Mouse (Mus musculus): ENCODE data around the gene Iscu.

The Iscu gene

DNA sequence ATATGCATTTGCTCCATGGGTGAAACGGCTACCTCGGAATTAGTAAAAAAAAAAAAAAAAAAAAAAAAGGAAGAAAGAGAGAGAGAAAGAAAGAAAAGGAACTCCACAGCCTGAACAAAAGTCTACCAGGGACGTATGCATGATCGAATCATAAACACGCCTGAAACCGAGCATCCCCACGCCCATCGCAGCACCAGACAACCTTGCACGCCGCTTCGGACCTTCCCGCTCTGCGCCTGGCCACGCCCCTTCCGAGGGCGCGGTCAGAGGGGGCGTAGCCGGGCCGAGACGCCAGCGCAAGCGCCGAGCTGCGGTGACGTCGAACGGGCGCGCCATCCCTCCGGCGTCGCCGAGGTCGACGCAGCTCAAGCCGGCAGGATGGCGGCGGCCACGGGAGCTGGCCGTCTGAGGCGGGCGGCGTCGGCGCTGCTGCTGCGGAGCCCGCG is at the start of gene Iscu, which contains the start of gene Sart3:
Iscu (plus strand) TSS at position 299 of the 446 bp plus-strand sequence.
Sart3 (minus strand) TSS at position 61 of the 446 bp plus-strand sequence.
- DNase-seq (ENCODE audit: low spot score) = peak; percentile 93

DNA sequence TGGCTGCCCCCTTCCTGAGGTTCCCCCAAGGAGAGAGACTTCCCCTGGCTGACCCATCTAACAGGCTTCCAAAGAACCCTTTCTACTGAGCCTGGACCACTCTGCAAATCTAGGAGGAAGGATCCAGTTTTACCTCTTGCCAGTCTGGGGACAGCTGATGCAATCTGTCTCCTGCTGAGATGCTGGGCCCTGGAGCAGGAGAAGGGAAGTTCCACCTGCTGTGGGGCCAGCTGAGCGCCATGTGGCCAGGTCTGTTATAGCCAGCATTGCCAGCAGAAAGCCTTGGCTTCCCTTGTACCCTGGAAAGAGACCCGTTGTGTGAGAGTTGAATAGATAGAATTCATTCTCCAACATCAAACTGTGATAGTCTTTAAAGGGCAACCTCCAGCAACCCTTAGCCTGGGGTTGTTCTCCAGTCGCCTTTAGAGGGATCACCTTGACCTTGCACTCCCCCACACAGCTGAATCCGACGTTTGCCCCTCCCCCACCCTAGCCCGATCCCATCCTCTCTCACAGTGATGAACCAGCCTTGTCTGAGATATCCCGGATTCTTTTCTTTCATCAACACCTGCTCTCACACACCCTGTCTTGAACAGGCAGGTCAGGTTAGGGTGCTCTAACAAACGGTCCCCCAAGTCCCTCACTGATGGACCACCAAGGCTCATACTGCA is 48.8 kb upstream of the Iscu start:
- DNase-seq (ENCODE audit: low spot score) = no peak

DNA sequence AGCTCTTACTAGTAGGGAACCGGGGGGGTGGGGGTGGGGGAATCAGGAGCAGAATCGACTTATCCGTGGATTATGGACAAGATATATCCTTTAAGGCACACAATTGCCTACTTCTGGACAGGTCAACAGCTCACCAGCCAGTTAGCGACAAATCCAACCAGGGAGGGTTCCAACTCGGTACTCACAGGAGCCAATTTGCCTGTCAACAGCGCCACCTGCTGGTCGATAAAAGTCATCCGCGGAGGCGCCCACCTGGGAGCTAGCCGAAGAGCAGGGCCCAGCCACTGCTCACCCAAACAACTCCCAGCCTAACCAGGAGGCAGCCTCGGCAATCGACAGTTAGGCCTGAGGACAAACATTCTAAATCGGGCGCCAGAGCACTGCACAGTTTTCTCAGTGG is 48.1 kb upstream of the Iscu start, which contains the start of gene 1700069L16Rik:
1700069L16Rik (minus strand) TSS at position 327 of the 400 bp plus-strand sequence.
- peak; percentile 58 for DNase-seq (ENCODE audit: low spot score)

DNA sequence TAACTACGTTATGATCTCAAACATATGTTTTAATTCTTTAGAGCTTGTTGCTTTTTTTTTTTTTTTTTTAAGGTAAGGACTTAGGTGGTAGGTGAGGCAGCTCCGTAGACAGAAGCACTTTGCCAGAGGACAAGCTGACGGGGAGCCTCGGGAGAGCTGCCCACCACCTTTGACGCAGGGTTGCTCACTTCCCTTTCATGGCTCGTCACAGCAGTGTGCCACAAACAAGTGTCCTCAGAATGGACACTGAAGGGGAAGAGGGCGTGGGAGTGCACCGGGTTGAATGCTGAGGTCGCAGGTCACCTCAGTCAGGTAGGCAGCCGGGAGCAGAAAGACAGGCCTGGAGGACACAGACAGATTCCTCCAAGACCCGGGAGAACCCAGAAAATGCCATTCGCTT is 47.1 kb upstream of the Iscu start:
- no peak for DNase-seq (ENCODE audit: low spot score)

DNA sequence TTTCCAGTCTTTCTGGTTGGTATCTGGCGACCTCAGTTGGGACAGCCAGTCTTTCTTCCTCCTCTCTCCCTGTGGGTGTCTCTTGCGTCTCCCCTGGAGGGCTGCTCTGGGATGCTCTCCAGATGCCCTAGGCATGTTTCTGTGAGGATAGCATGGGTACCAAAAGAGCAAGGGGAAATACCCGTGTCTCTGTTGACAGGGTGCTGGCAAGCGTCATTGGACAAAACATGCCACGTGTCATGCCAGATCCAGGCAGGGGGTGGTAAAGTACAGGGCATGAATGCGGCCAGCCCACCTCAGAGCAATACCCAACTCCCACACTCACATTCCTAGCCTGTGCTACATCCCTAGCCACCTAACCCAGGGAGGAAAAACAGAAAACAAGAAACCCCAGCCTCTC is 45.9 kb upstream of the Iscu start:
- DNase-seq (ENCODE audit: low spot score) = no peak

DNA sequence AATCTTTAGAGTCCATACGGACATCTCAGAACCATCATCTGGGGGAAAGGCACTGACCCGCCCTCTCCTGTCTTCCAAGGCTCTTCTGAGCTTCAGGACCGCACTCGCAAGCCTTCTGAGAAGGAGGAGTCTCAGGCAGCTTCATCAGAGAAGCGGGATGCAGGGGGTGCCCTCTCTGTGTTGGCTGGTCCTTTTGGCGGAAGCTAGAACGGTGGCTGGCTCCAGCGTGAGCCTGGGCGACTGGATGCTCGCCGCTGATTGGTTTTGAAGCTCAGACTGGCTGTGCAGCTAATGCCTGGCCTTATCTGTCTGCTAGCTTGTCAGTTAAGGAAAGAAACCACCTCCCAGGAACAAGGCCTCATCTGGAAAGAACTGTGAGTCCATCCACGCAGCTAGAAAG is 45.3 kb upstream of the Iscu start:
- no peak for DNase-seq (ENCODE audit: low spot score)

DNA sequence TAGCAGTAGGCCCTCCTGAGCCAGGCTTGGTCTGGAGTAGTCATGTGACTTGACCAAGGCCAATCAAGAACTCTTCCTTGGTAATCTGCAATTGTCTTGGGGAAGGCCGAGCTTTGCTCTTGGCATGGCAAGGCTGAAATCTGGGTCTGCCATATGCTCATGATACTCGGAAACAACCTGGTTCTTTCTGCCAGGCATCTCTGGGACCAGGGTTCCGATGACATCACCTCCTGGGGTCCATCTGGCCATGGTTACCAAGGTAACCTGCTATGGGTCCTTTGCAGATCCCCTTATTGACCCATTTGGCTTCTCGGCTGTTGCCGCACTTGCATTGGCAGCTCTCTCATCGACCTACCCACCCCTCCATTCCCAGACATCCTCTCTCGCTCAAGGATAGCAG is 44.5 kb upstream of the Iscu start:
- no peak for DNase-seq (ENCODE audit: low spot score)

DNA sequence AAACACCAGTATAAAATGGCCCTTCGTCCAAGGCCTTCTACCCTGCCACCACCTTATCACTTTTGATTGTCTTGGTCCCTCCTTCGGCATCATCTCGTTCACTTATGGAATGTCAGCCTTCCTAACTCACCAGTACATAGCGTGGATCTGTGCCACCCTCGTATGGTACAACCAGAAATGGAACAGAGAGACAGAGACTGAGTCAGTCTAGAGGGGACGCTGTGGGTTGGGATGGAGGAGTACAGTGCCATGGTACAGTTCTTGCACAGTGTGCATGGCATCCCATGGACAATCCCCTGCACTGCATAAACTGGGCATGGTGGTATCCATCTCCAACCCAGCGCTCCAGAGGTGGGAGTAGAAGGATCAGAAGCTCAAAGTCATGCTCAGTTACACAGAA is 43.9 kb upstream of the Iscu start:
- no peak for DNase-seq (ENCODE audit: low spot score)

DNA sequence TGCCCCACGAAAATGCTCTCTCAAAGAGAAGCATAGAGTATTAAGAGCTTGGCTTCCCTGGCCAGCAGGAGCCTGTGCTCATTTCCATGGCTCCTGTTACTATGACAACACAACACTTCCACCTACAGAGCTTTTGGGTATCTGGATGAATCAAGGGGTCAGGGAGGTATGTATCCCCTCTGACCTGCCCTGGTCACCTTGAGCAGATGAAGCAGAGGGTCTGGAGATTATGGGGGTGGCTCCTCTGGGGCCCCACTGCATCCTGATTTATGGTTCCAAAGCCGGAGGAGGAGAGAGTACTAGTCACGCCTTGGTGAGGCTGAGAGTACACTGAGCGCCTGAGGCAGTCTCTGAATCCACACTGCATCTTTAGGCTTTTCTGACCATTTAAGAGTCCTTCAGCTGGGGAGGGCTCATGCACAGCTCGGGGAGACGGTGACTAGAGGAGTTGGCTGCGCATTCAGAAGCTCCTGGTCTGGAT is 41.9 kb upstream of the Iscu start:
- no peak for DNase-seq (ENCODE audit: low spot score)

DNA sequence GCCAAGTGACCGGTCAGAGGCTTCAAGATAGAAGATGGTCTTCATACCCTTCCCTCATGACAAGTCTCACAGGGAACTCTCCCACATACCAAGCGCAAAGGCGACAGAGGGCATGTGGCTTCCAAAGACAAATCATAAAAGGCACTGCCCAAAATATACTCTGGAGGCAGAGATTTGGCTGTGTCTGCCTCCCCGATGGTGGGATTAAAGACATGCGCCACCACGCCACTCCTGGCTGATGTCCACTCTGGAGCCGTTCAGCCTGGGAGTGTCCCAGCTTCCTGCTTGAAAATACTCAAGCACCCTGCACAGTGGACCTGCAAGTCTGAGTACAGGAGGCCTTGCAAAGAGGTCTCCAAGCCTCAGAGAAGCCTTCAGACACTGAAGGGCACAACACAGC is 41.4 kb upstream of the Iscu start:
- no peak for DNase-seq (ENCODE audit: low spot score)

DNA sequence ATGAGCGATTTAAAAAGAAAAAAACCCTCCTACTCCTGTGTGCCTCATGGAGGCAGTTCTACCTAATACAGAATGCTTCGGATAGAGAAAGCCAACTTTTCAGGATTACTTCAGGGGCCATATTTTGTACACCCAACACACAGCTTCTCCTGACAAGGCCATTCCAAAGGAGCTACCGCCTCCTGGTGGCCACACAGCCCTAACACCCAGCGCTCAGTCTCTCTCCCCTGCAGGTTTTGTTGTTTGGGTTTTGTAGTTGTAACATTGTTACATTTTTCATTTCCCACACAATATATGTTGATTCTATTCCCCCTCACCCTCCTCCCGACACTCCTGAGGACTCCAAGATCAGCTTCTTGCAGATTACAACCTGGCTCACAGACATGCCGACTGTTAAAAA is 40.4 kb upstream of the Iscu start:
- no peak for DNase-seq (ENCODE audit: low spot score)

DNA sequence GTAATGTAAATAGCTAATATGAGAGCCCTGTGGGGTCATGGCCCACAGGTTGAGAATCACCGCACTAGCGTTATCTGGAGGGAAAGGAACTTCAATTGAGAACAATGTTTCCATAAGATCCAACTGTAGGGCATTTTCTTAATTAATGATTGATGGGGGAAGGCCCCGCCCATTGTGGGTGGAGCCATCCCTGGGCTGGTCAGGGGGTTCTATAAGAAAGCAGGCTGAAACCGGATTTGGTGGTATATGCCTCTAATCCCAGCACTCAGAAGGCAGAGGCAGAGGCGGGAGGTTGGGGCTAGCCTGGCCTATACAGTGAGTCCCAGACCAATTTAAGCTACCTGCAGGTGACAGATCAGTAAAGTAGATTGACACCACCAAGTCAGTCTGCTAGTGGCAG is 38.2 kb upstream of the Iscu start:
- no peak for DNase-seq (ENCODE audit: low spot score)

DNA sequence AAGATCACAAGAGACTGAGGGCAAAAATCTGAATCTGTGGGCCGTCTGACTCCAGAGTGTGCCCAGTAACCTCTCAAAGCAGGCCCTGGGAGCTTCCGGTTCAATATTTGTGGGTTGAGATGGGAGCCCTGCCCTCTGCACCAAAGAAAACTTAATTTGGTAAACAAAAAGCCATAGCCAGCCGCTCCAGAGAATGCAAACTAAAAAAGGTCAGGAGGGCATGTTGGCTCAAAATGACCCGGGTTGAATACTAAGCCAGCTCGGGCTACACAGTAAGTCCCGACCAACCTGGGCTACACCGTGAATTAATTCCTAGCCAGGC is 37.6 kb upstream of the Iscu start:
- DNase-seq (ENCODE audit: low spot score) = no peak

DNA sequence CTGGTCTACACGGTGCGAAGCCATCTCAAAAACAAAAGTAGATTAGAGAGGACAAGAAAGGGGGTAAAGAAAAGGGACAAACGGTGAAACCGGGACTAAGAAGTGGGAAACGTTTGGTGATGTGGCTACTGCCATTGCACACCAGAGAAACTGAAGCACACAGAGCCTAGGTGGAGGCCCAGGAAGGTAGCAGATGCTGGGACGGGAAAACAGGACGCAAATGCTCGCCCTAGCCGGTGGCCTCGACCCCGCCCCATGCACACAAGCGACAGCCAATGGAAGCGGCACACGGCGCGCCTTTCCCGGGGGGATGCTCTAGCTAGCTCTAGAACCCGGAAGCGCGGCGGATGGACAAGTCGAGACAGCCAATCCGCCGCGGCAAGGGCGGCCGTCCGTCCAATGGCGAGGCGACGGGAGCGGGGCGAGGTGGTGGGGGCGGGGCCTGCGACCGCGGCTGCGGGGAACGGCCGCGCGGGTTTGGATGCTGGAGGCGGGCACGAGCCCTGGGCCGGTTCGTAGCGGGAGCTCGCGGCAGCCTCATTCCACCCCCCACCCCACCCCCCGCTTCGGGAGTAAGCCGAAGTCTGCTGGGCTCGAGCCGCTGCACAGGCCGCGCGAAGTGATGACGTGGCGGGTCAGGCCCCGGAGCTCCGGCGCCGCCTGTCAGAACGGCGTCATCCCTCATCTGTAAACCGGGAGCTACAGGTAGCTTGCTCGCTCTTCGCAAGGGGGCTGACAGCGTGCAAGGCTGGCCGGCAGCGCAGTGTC is 37.0 kb upstream of the Iscu start, which contains the start of gene Ficd:
Ficd (plus strand) TSS at position 459 of the 768 bp plus-strand sequence.
- DNase-seq (ENCODE audit: low spot score) = peak; percentile 97

DNA sequence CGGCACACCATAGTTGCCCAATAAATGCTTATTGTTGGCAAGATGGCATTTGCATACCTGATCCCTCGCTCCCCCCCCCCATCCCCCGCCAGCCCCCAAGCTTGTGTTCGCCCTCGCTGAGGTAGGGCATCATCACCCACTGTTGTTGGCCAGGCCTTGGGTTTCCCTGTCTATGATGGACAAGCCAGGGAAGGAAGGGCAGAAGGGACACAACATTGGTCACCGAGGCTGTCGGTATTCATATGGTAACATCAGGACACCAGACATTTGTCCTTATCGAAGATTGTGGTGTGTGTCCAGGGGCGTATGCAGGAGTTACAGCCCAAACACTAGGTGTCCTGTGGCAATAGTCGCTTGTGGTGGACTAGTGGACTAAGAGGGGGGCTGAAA is 36.4 kb upstream of the Iscu start:
- DNase-seq (ENCODE audit: low spot score) = no peak

DNA sequence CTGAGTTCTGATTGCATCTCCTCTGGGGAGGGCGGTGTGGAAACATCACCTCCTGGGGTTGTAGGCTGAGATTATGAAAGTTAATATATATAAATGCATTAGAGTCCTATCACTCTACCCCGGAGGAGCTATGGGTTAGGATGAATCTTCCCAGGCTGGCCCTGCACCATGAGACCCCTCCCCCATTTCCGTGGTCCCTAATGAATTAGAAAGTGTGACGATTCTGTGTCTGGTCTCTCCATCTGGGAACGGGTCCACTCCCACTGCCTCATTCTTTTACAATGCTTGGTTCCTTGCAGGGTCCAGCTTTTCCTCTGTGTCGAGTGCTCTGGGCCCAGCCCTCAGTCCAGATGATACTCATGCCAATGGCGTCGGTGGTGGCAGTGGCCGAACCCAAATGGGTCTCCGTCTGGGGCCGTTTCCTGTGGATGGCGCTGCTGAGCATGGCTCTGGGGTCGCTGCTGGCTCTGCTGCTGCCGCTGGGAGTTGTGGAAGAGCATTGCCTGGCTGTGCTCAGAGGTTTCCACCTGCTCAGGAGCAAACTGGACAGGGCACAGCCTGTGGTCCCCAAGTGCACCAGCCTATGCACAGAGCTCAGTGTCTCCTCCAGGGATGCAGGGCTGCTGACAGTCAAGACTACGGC is 35.9 kb upstream of the Iscu start:
- no peak for DNase-seq (ENCODE audit: low spot score)

DNA sequence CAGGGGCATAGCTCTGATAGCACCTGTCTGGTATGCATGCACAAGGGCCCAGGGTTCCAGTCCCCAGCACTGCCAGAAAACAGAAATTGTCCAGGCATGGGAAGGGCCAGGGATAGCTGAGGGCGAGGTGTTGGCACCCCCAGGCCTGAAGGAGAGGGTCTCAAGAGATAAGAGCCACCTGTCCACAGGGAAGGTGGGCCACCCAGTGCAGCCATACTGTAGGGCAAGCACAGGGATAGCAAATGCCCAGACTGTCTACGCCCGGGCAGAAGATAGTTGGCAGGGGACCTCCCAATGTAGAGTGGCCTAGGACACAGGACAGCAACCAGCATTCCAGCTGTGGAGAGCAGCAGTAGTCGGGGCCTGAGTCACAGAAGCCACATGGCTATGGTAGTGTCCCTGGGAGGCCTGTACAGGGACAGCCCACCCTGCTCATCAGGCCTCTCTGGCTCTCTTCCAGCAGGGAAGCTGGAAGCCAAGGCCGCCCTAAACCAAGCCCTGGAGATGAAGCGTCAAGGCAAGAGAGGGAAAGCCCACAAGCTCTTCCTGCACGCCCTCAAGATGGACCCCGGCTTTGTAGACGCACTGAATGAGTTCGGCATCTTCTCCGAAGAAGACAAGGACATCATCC is 34.8 kb upstream of the Iscu start:
- no peak for DNase-seq (ENCODE audit: low spot score)

DNA sequence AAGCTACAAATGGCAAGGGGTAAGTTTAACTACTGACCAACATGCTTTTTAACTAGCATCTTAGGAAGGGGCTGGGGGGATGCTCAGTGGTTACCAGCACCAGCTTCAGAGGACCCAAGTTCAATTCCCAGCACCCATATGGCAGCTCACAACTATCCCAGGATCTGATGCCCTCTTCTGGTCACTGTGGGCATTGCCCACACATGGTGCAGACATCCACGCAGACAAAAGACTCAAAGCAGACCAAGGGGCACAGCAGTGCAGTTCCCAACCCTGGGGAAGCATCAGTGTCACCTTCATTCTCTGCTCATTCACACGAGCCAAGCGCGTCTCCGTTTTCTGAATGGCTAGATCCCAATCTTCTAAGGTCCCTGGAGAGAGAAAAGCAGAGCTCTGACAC is 24.9 kb upstream of the Iscu start:
- no peak for DNase-seq (ENCODE audit: low spot score)

DNA sequence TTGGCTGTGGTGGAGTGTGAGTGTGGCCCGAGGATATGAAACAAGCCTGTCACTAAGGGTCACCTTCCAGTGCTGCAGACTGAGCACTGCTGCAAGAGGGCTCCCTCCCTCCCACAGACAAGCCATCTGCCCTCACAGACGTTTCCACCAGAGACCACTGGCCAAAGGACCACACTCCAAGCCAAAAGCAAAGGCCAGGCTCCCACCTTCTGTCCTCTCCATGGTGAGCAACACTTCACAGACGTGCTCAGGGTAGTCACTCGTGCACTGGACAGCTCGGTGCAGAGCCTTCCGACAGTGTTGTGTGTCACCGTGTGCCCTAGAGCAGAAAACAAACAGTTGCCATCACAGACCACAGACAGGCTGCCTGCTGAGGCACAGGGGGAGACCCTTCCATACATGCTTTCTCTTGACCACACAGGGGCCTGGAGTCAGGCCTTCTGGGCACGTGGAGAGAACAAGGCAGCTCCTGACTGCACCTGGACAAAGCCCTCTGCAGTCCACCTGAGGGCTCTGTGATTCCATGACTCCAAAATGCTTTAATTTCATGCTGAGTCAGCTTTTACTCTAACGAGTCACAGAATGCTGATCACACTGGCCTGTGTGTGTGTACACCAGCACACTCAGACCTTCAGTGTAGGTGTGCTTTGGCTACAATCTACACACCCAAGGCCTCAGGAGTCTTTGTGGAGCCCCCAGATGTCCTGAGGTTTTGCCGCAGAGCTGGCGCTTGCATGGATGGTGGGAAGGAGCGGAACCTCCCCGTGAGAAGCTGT is 23.8 kb upstream of the Iscu start:
- no peak for DNase-seq (ENCODE audit: low spot score)

DNA sequence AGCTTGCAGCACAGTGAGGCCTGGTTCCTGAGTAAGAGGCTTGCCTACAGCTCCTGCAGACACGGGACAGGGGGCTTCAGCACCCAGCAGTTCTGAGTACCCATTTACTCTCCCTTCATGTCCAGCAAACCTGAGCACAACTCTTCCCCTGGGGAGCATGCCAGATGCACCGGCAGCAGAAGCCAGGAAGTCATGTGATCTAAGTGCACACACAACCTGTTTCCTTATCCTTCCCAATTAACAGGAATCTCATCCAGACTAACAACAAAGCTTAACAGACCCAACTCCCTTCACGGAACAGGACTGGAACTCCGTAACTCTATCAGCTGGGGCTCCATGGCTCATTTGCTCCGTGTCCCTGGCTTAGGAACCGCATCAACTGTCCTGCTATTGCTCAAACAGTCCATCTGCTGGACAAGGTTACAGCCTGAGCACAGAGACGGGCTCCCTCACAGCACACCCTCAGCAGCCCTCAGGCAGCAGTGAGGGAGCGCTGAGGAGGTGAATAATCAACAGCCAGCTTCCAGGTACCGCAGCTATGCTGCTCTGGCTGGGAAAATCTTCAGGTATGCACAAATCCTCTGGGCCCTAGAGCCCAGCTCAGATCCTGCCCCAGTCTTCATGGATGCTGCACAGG is 20.9 kb upstream of the Iscu start:
- no peak for DNase-seq (ENCODE audit: low spot score)

DNA sequence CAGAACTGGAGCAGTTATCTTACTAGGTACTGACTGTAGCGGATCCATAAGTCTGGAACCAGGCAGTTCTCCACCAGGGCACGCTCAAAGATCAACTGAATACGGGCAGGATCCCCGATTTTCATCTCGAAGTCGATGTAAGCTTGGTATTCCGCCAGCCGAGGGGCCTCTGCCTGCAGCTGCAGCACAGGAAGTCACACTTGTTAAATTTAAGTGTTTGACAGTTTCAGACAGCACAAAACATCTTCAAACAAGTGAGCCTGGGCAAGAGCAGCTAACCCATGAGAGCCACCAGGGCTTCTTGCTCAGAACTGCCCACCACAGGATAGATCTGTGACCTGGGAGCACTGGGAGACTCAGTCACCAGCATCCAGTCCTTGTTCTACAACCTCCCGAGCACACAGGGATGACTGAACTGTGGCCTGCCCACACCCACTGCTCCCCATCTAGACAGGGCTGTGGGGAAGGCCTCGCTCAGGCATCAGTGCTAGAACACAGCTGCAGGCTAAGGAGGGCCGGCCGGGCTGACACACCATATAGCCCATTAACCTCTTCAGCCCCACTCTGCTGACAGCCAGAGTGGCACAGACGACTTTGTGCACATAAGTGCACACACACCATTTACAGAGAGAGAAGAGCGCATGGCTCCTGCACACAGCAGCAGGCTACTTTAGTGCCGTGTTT is 17.1 kb upstream of the Iscu start:
- no peak for DNase-seq (ENCODE audit: low spot score)
